Mouse (Mus musculus): ENCODE data around the gene Mtf1.

Mtf1 gene

GRCm38 (mm10) chr4:124850933-124851658 is 49.2 kb downstream of the Mtf1 start, which contains the start of gene 1110065P20Rik:
TSS of gene 1110065P20Rik (minus strand) at chr4:124851196.
- no peak for DNase-seq (ENCODE audit: low read depth, low spot score)

GRCm38 (mm10) chr4:124856294-124856693 is 54.4 kb downstream of the Mtf1 start:
- no peak for DNase-seq (ENCODE audit: low read depth, low spot score)

DNA sequence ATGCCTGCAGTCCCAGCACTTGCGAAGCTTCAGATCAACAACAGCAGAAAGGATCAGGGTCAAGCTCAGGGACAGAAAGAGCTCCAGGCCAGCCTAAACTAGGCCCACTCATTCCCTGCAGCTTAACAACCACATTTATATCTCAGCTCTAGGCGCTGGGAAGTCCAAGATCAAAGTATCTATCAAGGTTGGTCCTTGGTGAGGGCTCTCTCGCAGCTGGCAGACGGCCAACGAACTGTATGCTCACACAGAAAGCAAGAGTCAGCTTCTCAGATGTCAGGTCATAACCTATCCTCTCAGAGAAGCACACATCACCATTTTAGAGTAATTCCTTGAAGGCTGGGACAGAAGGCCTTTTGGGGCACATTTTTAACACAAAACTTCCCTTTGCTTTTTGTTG is 56.5 kb downstream of the Mtf1 start:
- no peak for DNase-seq (ENCODE audit: low read depth, low spot score)

DNA sequence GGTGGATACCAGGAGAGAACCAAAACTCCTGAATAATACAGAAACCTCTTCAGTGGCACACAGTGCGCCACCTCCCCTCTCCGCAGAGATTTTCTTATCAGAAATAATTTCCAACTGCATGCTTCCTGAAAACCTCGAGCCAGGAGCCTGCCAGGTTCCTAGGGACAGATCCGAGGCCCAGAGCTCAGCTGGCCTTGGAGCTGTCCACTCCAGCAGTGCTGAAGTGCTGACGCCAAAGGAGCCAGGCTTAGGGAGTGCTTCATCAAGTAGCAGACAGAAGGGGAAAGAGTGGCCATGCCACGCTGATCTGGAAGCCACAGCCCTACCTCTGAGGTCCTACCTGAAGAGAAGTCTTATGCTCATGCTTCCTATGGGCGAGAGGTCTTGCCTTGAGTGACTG is 58.5 kb downstream of the Mtf1 start:
- no peak for DNase-seq (ENCODE audit: low read depth, low spot score)

GRCm38 (mm10) chr4:124861283-124862188 is 59.6 kb downstream of the Mtf1 start, which contains the start of gene Maneal:
TSS of gene Maneal (minus strand) at chr4:124862171.
- DNase-seq (ENCODE audit: low read depth, low spot score): no peak

- DNase-seq (ENCODE audit: low read depth, low spot score): no peak
Observed at GRCm38 (mm10) chr4:124872719-124873118, 70.8 kb downstream of the Mtf1 start.

DNA sequence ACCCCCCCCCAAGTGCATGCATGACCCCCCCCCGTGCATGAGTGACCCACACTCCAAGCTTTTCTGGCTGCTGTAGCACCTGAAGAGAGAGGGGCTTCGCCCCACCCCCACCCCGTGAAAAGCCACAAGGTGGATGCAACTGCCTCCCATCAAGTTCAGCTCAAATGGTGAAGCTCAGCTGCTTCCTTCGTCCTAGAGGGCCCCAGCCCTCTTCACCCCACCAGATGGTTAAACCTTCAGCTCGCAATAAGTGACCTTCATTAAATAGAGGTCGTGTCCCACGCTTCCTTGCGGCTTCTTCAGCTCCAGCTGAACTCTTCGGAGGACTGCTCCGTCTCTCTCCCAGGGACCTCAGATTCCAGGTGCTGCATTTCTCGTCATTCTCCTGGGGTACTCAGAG is 78.7 kb downstream of the Mtf1 start, which contains the start of gene Epha10:
Epha10 (plus strand) TSS at position 301 of the 400 bp plus-strand sequence.
- DNase-seq (ENCODE audit: low read depth, low spot score): no peak

- DNase-seq (ENCODE audit: low read depth, low spot score): peak; percentile 77
Observed at GRCm38 (mm10) chr4:124881341-124881908, 79.5 kb downstream of the Mtf1 start.

GRCm38 (mm10) chr4:124882151-124882729 is 80.3 kb downstream of the Mtf1 start:
- no peak for DNase-seq (ENCODE audit: low read depth, low spot score)

DNA sequence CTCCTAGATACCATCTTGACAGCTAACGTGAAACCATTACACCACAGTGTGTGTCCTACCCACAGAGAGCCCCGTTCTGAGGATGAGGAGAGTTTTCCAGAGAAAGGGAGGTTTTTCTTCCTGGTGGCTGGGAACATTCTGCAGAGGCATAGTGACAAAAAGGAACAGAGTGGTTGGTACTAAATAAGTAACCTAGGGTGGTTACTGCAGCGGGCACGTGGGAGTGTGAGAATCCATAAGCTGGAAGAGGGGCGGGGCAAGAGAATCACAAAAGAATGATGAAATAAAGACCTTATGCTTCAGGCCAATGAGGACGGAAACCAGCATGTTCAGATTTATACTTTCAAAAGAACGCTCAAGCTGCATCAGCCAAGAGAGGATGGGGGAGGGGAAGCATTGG is 86.8 kb downstream of the Mtf1 start:
- DNase-seq (ENCODE audit: low read depth, low spot score): no peak

DNA sequence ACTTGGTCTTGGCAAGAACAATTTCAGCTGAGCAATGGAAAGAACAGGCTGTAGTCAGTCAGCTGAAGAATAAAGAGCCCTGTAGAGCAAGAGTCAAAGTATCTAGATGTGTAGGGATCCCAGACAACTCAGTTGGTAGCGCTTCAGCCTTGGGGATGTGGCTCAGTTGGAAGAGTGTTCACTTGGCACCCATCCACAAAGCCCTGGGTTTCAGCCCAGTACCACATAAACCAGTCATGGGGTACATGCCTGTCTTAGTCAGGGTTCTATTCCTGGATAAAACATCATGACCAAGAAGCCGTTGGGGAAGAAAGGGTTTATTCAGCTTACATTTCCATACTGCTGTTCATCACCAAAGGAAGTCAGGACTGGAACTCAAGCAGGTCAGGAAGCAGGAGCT is 88.0 kb downstream of the Mtf1 start:
- no peak for DNase-seq (ENCODE audit: low read depth, low spot score)

- peak; percentile 73 for DNase-seq (ENCODE audit: low read depth, low spot score)
Observed at GRCm38 (mm10) chr4:124890831-124891230, 88.9 kb downstream of the Mtf1 start.

DNA sequence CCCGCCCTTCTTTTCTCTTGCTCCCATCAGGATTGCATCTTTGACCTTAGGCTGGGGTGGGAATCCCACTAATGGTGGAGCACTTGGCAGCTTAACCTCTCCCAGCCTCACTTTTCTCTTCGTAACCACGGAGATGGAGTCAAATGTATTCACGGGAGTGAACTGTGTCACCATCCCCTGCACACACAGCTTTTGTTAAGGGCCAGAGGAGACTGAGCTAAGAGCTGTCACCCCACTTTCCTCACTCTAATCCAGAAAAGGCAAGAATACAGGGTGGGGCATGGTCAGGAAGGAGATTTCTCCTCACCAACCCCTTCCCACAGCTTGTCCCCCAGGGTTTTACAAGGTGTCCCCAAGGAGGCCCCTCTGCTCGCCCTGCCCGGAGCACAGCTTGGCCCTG is 91.9 kb downstream of the Mtf1 start:
- no peak for DNase-seq (ENCODE audit: low read depth, low spot score)

DNA sequence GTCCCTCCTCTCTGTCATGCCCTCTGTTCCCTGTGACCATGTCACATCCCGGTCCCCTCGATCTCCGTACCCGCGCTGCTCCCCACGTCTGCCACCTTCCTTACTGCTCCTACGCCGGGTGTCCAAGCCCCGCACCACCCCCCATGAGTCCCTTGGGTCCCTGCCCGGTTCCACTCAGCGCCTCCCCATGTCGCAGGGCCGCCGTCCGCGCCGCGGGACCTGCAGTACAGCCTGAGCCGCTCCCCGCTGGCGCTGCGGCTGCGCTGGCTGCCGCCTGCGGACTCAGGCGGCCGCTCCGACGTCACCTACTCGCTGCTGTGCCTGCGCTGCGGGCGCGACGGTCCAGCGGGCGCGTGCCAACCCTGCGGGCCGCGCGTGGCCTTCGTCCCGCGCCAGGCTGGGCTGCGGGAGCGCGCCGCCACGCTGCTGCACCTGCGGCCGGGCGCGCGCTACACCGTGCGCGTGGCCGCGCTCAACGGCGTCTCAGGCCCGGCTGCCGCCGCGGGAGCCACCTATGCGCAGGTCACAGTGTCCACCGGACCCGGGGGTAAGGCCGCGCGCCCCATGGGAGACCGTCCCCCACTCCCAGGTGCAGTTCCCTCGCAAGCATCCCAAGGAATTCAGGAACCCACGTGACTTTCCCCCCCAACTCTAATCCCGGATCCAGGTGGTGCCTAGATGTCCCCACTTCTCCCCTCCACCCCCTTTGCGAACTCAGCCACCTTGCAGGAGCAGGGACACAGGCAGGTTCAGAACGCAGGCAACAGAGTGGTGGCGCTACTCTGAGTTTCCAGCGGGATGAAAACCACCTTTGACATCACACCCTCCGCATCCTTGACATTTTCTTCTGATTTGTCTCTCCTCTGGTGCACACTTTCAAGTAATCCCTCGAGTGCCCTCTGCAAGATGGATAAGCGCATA is 92.9 kb downstream of the Mtf1 start:
- DNase-seq (ENCODE audit: low read depth, low spot score): no peak

GRCm38 (mm10) chr4:124898428-124898827 is 96.5 kb downstream of the Mtf1 start:
- DNase-seq (ENCODE audit: low read depth, low spot score): no peak

Measured in telencephalon, adult 2 months (tissue).